Mouse (Mus musculus) embryonic facial prominence, embryonic 13.5 days (tissue): ENCODE results near the gene Tex35. TPM values are rescaled to one million over a fixed set of nuclear protein-coding genes. Genes with fewer than 3 reads are reported as not detected.

Source experiments
- ATAC-seq: fragments of 200-750 bp; cut with Nextera tagmentation; 2 replicates; pipeline ENCODE4 v1.8.0; 2017; ENCODE audit warnings: low read depth; ENCODE audit not compliant: insufficient number of reproducible peaks, insufficient read depth, low FRiP score, low TSS enrichment
- H3K27ac ChIP-seq: fragments of 300-500 bp; sonication (generic); 2 replicates; pipeline ENCODE4 v1.5.1; 2015; ENCODE audit warnings: moderate library complexity, mild to moderate bottlenecking, inconsistent platforms
- H3K27me3 ChIP-seq: fragments of 300-500 bp; sonication (generic); 2 replicates; pipeline ENCODE4 v1.6.1; 2015; ENCODE audit warnings: mild to moderate bottlenecking, inconsistent platforms
- H3K36me3 ChIP-seq: fragments of 300-500 bp; sonication (generic); 2 replicates; pipeline ENCODE4 v1.6.1; 2015; ENCODE audit warnings: mild to moderate bottlenecking, inconsistent platforms
- H3K4me1 ChIP-seq: fragments of 300-500 bp; sonication (generic); 2 replicates; pipeline ENCODE4 v1.6.1; 2015; ENCODE audit warnings: inconsistent platforms
- H3K4me2 ChIP-seq: fragments of 300-500 bp; sonication (generic); 2 replicates; pipeline ENCODE4 v1.6.1; 2015; ENCODE audit warnings: moderate library complexity, mild to moderate bottlenecking, inconsistent platforms
- H3K4me3 ChIP-seq: fragments of 300-500 bp; sonication (generic); 2 replicates; pipeline ENCODE4 v1.5.1; 2015; ENCODE audit warnings: mild to moderate bottlenecking, inconsistent platforms
- H3K9ac ChIP-seq: fragments of 300-500 bp; sonication (generic); 2 replicates; pipeline ENCODE4 v1.6.1; 2015; ENCODE audit warnings: mild to moderate bottlenecking, inconsistent platforms
- H3K9me3 ChIP-seq: fragments of 300-500 bp; sonication (generic); 2 replicates; pipeline ENCODE4 v1.6.1; 2016; ENCODE audit warnings: inconsistent platforms
- WGBS: fragments of 180-500 bp; shearing (Covaris S2); methylation state at CpG from one replicate; pipeline ENCODE4 v1.1.7; 2015; ENCODE audit warnings: mixed read lengths; 5-methylcytosine and 5-hydroxymethylcytosine counted together
- polyA plus RNA-seq: library from polyadenylated mRNA; unstranded; fragments of >200 nt; fragmentation: Nextera tagmentation; extraction: Ambion mirVana; gene quantifications from 2 replicates; pipeline ENCODE4 v1.2.1, GENCODE M21; 2015

Gene Tex35
- polyA plus RNA-seq, 1 experiment from 2014 or later: not detected

DNA sequence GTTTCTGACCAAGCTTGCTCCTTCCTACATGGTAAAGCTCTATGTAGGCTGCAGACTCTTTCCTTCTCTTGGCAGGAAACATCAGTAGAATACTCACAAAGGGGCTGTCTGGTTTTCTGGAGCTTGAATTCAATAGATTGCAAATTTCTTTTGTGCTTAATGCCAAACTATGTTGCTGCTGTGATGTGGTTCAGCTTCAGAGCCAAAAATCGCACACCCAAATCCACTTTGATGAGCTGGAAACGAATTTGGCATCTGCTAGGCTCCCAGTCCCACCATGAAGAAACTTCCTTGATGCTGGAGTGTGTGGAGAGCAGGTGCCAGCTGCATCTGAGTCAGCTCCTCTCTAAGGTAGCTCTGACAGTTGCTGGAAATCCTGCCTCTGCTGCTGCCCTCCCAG, 6.0 kb upstream of the Tex35 start:
- H3K4me2 ChIP-seq: no peak overlapping the region
- H3K27me3 ChIP-seq: no peaks in the 10 kb centered on the region
- 76% methylated on average over 2 of the region's 2 CpGs for WGBS
- H3K4me1 ChIP-seq: peaks cover 4% of the 10 kb centered on the region
- no peak for ATAC-seq
- no peak overlapping the region for H3K27ac ChIP-seq
- H3K36me3 ChIP-seq: no peaks in the 10 kb centered on the region
- H3K9ac ChIP-seq: no peak overlapping the region
- H3K4me3 ChIP-seq: no peak overlapping the region
- 0 out of 2 replicates have a peak, but pooled peaks cover 3% of the 10 kb centered on the region for H3K9me3 ChIP-seq

DNA sequence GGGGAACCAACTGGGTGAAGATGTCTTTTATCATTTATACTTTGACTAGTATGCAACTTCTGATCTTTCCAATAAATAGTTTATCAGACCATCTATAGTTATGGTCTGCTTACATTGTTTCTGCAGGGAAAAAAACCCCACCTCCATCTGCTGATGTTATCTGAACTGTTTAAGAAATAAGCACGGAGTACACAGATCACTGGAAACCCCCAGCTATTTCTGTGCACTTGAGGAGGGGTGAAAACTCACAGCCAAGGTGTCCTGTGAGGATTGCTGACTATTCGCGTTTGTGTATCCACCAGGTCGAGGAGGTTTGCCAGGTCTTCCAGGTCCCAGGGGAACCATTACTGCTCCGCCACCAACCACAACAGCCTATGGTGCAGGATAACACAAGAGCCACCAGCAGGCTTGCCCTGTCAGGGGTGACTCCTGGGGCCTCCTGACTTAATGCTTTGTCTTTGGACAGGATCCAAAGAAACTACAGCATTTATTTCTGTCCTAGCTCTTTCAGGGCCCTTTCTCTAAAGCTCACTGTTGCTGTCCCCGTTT, 1.9 kb upstream of the Tex35 start:
- ATAC-seq: 0 out of 2 replicates have a peak, but pooled peaks have one; percentile 59
- Histone ChIP-seq H3K4me2 (no peak overlapping the region), H3K36me3 (no peaks in the 10 kb centered on the region), H3K4me1 (peaks cover 4% of the 10 kb centered on the region), H3K9me3 (0 out of 2 replicates have a peak, but pooled peaks cover 3% of the 10 kb centered on the region), H3K27me3 (no peaks in the 10 kb centered on the region), H3K27ac (no peak overlapping the region), H3K4me3 (no peak overlapping the region), H3K9ac (no peak overlapping the region)
- WGBS: 72% methylated on average over 6 of the region's 6 CpGs

DNA sequence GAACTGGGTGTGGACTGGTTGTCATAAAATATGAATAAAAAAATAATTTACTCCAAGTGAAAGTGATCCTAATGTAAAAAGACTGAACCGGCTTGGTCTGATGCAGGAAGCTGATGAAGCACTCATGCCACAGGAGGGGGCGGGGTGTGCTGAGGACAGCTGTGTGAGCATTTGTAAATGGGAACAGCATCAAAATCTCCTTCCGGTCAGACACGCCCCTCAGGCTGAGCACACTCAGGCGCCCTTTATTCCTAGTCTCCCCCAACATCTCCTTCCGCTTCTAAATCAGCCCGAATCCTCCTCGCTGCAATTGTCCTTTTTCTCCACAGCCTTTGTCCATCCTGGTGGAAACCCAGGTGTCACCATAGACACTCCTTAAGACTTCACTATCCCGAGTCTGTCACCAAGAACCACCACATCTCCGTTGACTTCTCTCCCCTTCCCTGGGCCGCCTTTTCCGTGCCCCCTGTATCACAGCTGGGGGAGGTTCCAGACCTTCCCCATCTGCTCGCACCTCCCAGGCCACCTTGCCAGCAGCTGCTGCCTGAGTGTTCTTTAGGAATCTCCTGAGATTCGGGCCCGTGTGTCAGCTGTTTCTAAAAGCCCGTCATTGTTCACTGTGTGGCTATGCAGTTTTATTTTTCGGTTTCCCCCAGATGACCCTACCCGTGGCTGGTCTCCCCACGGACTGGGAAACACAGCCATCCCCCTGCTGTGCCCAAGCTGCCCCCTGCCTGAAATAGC, 7.2 kb downstream of the Tex35 start:
- no peak overlapping the region for H3K27ac ChIP-seq

DNA sequence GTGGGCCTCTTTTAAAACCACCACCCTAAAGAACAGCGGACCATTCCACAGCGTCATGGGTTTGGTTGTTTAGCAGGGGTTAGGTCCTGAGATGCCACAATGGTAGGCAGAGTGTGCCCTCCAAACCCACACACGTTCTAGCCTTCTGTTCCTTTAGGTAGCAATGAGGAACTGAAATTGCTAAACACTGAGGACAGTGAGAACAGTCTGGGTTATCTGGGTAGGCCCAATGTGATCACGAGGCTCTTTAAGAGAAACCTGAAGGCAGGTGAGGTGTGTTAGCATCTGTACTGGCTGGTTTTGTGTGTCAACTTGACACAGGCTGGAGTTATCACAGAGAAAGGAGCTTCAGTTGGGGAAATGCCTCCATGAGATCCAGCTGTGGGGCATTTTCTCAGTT, 12.9 kb downstream of the Tex35 start:
- 84% methylated on average over 4 of the region's 4 CpGs for WGBS
- H3K27ac ChIP-seq: no peak overlapping the region
- no peaks in the 10 kb centered on the region for H3K27me3 ChIP-seq
- no peak overlapping the region for H3K4me2 ChIP-seq
- no peaks in the 10 kb centered on the region for H3K36me3 ChIP-seq
- H3K4me3 ChIP-seq: no peak overlapping the region
- no peak overlapping the region for H3K9ac ChIP-seq
- H3K4me1 ChIP-seq: no peaks in the 10 kb centered on the region
- H3K9me3 ChIP-seq: no peaks in the 10 kb centered on the region
- no peak for ATAC-seq

More for the DNA sequence above, 7.2 kb downstream of the Tex35 start:
- 16% methylated on average over 19 of the region's 19 CpGs for WGBS
- peak overlapping the region; percentile 58 for H3K4me2 ChIP-seq
- H3K9me3 ChIP-seq: no peaks in the 10 kb centered on the region
- no peaks in the 10 kb centered on the region for H3K36me3 ChIP-seq
- no peaks in the 10 kb centered on the region for H3K27me3 ChIP-seq
- ATAC-seq: no peak
- H3K9ac ChIP-seq: peak overlapping the region; percentile 59; the same call in 1 of the 2 replicates
- peaks cover 8% of the 10 kb centered on the region for H3K4me1 ChIP-seq
- H3K4me3 ChIP-seq: peak overlapping the region; percentile 30

DNA sequence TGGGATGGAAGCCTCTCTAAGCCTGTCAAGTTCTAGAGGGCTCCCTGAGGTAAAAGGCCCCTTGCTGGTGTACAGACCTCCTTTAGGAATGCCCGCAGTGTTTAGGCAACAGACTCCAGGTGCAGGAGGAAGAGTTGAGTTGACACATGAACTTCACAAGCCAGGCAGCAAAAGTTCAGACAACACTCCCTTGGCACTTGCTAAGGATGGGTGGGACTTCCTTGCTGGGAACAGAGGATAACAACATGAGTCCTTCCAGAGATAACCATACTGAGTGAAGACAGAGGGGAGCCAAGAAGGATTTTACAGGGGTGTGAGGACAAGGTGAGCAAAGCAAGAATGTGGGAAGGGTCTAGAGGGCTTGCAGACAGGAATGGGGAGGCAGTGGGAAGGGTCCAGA, 15.9 kb downstream of the Tex35 start:
- no peak overlapping the region for H3K4me2 ChIP-seq
- H3K36me3 ChIP-seq: no peaks in the 10 kb centered on the region
- H3K27ac ChIP-seq: no peak overlapping the region
- no peaks in the 10 kb centered on the region for H3K27me3 ChIP-seq
- H3K9ac ChIP-seq: no peak overlapping the region
- no peaks in the 10 kb centered on the region for H3K9me3 ChIP-seq
- 96% methylated on average over 1 of the region's 1 CpGs for WGBS
- no peak for ATAC-seq
- H3K4me1 ChIP-seq: no peaks in the 10 kb centered on the region
- H3K4me3 ChIP-seq: no peak overlapping the region

DNA sequence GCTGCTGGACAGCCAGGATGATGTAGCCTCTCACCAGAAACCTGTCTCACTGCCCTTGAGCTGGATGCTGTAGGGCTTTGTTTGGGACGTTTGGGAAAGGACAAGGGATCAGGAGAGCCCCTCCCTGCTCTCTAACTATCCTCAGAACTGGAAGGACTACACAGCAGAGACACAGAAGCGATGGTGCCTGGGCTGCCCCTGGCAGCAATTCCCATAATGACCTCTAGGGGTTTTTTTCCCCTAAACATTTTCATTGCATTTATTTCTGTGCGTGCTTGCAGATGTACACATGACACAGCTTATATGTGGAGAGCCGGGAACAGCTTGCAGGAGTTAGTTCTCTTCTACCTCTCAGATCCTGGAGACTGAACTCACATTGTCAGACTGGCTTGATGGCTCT, 16.3 kb downstream of the Tex35 start:
- Histone ChIP-seq H3K27me3 (no peaks in the 10 kb centered on the region), H3K27ac (no peak overlapping the region), H3K4me2 (no peak overlapping the region), H3K36me3 (no peaks in the 10 kb centered on the region), H3K9me3 (no peaks in the 10 kb centered on the region), H3K9ac (no peak overlapping the region), H3K4me1 (no peaks in the 10 kb centered on the region), H3K4me3 (no peak overlapping the region)
- no peak for ATAC-seq
- WGBS: 53% methylated on average over 4 of the region's 4 CpGs

DNA sequence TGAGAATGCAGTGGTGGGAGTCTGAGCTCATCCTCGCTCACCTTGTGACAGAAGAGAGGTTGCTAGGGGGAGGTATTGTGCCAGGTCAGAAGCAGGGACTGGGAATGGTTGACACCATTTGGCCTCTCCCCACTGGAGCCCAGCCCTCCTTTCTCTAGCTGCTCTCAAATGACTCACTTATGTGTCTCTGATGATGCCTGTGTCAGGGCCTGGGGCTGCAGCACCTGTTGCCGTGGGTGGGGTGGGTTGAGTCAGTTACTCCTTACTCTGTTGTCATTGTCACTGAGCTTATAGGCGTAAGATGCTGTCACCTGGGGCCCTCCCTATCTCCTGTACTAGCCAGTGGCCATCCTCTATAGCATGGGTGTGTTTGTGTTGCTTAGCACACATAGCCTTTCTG, 17.6 kb downstream of the Tex35 start:
- ATAC-seq: no peak
- Histone ChIP-seq H3K27ac (no peak overlapping the region), H3K4me1 (0 out of 2 replicates have a peak, but pooled peaks cover 6% of the 10 kb centered on the region), H3K4me2 (no peak overlapping the region), H3K36me3 (no peaks in the 10 kb centered on the region), H3K9ac (no peak overlapping the region), H3K4me3 (no peak overlapping the region), H3K27me3 (no peaks in the 10 kb centered on the region), H3K9me3 (no peaks in the 10 kb centered on the region)
- 61% methylated on average over 3 of the region's 3 CpGs for whole genome bisulfite sequencing

DNA sequence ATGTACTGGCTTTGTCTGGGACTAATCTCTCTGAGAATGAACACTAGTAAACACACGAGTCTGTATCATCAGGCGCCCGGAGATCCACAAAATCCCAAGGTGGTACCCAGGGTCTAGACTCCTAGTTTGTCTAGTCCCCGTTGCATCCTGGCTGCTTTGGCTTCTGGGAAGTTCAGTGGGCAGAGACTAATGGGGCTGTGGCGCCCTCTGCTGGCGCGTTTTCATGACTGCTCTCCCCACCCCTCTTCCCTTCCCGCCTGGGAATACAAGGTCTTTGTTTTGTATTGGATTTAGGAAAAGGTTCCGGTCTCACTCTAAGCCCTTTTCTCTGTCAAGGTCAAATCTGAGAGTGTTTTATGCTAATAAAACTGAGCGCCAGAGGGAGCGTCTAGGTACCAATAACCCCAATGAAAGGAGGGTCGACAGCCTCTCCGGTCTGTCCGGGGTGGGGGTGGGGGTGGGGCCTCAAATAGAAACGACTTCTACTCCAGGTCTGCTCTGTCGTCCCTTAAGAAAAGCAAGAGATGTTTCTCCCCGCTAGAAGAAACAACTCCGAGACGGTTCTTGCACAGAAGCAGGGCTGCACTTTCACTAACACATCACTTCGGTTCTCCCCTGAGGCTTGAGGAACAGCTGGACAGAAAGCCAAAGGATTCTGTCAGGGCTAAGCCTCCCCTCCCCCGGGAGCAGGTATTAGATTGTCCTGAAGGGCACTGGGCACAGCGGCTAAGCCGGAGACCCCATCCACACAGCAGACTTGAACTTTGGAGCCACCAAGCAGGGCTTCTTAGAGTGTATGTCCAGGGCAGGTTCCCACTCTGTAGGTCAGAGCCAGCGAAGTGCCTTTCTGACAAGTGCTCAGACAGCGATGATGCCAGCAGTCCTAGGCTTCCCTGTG, 22.1 kb downstream of the Tex35 start:
- 0 out of 2 replicates have a peak, but pooled peaks have one; percentile 35 for ATAC-seq
- Histone ChIP-seq H3K4me1 (peaks cover 11% of the 10 kb centered on the region), H3K4me2 (peak overlapping the region; percentile 64), H3K36me3 (no peaks in the 10 kb centered on the region), H3K27me3 (no peaks in the 10 kb centered on the region), H3K4me3 (peak overlapping the region; percentile 42), H3K27ac (no peak overlapping the region), H3K9ac (peak overlapping the region; percentile 57), H3K9me3 (no peaks in the 10 kb centered on the region)
- 9% methylated on average over 25 of the region's 25 CpGs for WGBS

DNA sequence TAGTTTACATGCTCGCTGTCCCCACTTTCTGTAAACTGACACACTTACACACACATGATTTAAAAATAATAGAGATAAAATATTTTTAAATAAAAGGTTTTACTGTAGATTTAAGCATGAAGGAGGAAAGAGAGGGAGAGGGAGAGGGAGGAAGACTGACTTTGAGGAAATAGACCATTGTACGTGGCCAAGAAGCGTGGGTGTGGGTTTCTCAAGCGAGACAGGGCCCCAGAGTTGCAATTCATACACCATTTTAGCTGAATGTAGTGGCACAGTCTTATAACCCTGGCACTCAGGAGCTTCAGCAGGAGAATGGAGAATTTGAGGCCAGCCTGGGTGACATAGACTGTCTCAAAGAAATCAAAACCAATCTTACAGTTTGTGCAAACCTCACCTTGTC, 25.5 kb downstream of the Tex35 start:
- H3K4me2 ChIP-seq: no peak overlapping the region
- WGBS: 85% methylated on average over 4 of the region's 4 CpGs
- H3K9me3 ChIP-seq: no peaks in the 10 kb centered on the region
- H3K36me3 ChIP-seq: no peaks in the 10 kb centered on the region
- H3K27ac ChIP-seq: no peak overlapping the region
- H3K4me3 ChIP-seq: no peak overlapping the region
- H3K4me1 ChIP-seq: peaks cover 16% of the 10 kb centered on the region
- no peak for ATAC-seq
- H3K27me3 ChIP-seq: no peaks in the 10 kb centered on the region
- no peak overlapping the region for H3K9ac ChIP-seq

DNA sequence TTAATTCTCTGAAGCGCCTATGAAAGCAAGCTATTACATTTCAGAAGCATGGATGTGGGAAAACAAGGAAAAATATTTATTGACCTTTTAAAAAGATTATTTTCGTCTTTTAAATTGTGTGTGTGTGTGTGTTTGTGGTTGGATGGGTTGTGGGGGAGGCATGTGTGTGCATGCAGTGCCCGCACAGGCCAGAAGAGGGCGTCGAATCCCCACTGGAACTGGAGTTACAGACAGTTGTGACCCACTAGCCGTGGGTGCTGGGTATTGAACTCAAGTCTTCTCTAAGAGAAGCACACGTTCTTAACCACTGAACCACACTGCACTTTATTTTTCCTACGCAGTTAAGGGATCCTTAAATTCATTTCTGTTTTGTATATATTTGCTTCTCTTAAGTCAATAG, 26.5 kb downstream of the Tex35 start:
- WGBS: 58% methylated on average over 8 of the region's 8 CpGs

DNA sequence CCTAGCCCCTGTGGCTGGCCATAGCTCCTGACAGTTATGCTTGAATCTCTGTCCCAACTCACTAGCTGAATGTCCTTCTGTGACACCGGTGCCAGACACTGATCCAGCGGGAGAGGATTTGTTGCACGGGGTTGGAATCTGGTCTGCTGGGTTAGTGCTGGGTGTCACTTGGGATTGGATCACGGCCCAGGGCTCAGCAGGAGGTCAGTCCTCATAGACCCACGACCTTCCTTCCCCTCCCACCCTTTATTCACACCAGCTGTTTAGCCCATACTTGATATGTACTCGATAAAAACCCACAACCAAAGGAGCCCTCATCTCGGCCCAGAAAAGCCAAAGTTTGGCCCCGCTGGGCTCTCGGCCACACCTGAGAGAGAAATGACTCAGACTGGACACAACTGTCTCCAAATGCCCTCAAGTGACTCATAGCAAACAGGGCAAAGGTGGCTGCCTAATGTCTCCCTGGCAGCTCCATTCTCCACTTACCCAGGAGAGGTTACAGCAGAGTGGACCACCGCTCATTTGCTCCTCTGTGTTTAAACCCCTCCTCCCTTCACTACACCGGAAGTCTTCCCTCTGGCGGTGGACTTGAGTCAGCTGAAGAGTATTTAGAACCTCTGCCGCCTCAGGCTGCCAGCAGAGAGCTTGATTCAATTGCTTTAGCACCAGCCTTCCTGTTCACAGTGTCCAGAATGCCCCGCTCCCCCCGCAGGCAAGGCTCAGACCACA, 27.2 kb downstream of the Tex35 start:
- ATAC-seq: no peak
- 43% methylated on average over 15 of the region's 15 CpGs for WGBS
- Histone ChIP-seq H3K4me2 (no peak overlapping the region), H3K27me3 (no peaks in the 10 kb centered on the region), H3K36me3 (no peaks in the 10 kb centered on the region), H3K9me3 (no peaks in the 10 kb centered on the region), H3K27ac (no peak overlapping the region), H3K4me3 (no peak overlapping the region), H3K4me1 (peaks cover 21% of the 10 kb centered on the region), H3K9ac (no peak overlapping the region)

More for the DNA sequence above, 26.5 kb downstream of the Tex35 start:
- H3K4me3 ChIP-seq: no peak overlapping the region
- ATAC-seq: no peak
- peaks cover 20% of the 10 kb centered on the region for H3K4me1 ChIP-seq
- no peak overlapping the region for H3K4me2 ChIP-seq
- H3K9me3 ChIP-seq: no peaks in the 10 kb centered on the region
- H3K9ac ChIP-seq: no peak overlapping the region
- no peak overlapping the region for H3K27ac ChIP-seq
- H3K27me3 ChIP-seq: no peaks in the 10 kb centered on the region
- no peaks in the 10 kb centered on the region for H3K36me3 ChIP-seq
